Mouse (Mus musculus) E14TG2a.4 (cell line): ENCODE measurements around the gene Afdn.

Source experiments
- CTCF ChIP-seq: conservative IDR thresholded peaks from 2 replicates; pipeline ENCODE4 v1.5.1; 2014; ENCODE audit warnings: low read length
- NANOG ChIP-seq: IDR thresholded peaks from 2 replicates; pipeline ENCODE4 v1.6.1; 2014; ENCODE audit warnings: borderline replicate concordance, low read length, mixed read lengths
- POU5F1 ChIP-seq: IDR thresholded peaks from 2 replicates; pipeline ENCODE4 v1.6.1; 2014; ENCODE audit warnings: low read length, borderline replicate concordance

DNA sequence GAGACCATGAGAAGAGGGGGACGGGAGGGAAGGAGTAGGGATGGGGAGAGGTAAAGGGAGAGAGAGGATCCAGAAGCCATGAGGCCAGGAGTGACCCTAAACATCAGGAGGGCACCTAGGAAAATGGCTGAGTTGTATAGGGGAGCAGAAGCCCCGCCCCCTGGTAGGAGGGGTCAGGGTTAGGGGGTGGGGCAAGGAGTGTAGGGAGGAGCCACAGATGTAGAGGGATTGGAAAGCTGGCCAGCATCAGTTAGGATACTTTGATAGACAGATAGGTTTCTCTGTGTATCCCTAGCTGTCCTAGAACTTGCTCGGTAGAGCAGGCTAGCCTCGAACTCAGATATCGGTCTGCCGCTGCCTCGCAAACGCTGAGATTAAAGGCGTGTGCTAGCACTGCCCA, 12.7 kb upstream of the Afdn start:
- TF ChIP-seq CTCF, result no peak
- TF ChIP-seq POU5F1, result no peak
- no peak for TF ChIP-seq NANOG
